Mouse (Mus musculus) lung, postnatal 14 days (tissue): Measurements from ENCODE around the gene Pml.
"Not testable (repeated sequence)": the region's sequence is repeated elsewhere in the genome, so short reads cannot be mapped to it uniquely, and the experiment has no call there.

Source experiments
- DNase-seq: peaks from one replicate; pipeline ENCODE4 v3.0.0; 2021

Gene Pml

DNA sequence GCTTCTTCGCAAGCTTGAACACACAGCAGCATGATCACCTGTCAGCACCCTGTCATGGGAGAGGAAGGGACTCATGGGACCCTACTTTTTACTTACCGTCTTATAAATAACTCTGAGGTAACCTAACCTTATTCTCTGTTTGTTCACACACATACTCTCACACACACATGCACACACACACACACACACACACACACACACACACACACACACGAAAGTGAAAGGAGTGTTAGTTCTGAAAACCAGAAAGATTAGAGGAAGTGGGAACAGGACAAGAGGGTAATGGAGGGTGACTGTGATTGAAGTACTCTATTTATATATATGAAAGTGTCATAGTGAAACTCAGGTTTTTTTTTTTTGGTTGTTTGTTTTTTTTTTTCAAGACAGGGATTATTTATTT lies 21.5 kb upstream of the Pml start:
- no peak for DNase-seq

GRCm38 (mm10) chr9:58270081-58270480 lies 20.5 kb upstream of the Pml start:
- no peak for DNase-seq

- DNase-seq, result peak; percentile 76
Observed at GRCm38 (mm10) chr9:58268384-58269313, 19.1 kb upstream of the Pml start.

DNA sequence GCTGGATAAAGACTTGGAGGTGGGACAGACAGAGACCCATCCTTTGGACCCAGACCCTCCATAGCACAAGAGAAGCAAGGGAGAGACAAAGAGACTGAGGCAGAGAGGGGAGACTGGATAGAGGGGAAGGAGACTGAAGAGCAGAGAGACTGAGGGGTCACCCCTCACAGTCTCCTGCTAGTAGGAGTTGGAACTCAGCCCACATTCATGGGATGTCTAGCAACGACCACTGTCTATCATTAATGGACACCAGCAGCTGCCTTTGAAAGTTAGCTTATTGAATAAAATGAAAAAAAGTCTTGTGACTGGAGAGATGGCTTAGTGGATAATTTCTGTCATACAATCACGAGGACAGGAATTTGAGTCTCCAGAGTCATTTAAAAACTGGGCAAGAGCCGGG lies 17.5 kb upstream of the Pml start:
- DNase-seq, result no peak

DNA sequence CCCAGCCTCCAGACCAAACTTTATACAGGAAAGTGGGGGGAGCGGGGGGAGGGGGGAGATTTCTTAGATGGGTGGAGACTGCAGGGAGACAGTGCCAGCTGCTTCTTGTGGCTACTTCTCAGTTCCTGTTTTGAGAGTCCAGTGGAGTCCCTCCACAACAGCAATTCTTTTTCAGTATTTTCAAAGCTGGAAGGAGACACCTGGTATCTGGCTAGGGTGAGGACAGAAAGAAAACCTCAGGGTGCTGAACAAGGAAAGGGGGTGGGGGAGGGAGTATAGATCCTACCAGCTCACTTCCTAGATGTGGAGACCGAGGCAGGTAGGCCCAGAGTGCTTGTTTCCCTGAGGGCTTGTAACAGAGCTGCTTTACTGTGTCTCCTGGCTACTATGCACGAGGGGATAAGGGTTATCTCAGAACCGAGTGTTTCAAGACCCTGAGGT lies 17.0 kb upstream of the Pml start:
- peak; percentile 43 for DNase-seq

DNA sequence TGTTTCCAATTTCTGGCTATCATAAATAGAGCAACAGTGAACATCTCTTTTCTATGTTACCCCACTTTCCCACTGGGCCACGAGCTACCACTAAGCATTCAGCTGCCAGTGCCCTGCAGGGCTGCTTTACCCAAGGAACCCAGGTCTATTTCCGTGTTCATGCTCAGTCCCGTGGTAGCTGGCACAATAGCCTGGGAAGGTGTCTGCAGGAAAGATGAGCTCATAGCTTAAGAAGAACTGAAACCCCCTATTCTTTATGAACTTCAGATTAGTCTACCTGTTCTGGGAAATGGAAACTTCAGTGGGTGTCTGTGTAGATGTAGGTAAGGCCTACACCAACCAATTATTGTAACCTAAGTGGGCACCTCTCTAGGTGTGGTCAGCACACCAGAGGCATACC lies 15.8 kb upstream of the Pml start:
- DNase-seq, result no peak

- no peak for DNase-seq
Observed at GRCm38 (mm10) chr9:58262507-58262906, 12.9 kb upstream of the Pml start.

DNA sequence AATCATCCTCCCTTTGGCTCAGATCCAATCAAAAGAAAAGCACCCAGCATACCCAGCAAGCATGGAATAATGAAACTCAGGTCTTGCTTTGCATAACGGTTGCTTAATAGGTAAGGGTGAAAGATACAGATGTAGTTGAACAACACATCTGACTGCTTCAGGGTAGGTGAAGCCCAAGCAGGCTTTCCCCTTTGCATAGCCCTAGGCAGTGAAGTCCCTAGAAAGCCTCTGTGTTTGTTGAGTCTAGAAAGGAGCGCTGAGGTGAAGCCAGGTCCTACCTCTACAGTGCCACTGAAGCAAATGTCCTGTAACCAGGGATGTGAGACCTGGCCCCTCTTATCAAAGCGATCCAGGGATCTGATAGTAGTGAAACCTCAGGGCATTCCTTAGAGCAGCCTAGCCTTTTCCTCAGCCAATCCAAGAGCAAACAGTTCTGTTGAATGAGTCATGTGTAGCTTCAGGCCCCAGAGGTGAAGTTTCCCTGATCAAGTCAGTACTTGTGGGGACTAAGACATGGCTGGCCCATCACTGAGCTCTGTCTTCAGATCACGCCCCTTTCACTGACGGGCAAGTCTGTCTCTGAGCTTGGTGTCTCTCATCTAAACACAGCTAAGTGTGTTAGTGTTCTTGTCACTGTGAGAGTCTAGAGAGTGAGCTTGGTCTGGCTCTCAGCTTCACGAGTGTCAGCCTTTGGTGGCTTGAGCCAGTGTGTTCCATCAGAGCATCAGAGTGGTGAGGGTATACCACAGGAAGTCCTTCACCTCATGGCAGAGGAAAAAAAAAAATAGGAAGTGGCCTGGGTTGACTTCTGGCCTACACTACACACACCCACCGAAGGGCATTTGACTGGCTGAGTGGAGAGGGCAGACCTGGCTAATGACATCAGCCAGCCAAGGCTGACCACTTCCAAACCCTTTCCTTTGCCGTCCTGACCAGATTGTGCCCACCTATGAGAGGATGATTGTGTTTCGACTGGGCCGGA lies 6.4 kb upstream of the Pml start:
- no peak for DNase-seq

DNA sequence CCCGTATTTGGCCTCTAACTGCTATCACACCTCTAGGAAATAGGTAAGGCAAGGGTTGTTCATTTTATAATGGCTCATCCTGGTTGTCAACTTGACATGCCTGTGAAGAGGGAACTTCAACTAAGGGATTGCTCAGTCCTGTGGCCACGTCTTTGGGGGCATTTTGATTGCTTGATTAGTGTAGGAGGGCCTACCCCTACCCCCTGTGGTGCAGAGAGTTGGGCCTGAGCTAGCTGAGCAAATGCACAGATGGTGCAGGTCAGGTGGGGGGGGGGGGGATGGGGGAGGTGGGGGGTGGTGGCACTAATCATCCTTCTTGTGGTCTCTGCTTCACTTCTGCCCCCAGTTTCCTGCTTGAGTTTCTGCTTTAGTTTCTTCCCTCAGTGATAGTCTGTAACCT lies 5.5 kb upstream of the Pml start:
- no peak for DNase-seq

- not testable (repeated sequence) for DNase-seq
Observed at GRCm38 (mm10) chr9:58253805-58254122, 4.2 kb upstream of the Pml start.

DNA sequence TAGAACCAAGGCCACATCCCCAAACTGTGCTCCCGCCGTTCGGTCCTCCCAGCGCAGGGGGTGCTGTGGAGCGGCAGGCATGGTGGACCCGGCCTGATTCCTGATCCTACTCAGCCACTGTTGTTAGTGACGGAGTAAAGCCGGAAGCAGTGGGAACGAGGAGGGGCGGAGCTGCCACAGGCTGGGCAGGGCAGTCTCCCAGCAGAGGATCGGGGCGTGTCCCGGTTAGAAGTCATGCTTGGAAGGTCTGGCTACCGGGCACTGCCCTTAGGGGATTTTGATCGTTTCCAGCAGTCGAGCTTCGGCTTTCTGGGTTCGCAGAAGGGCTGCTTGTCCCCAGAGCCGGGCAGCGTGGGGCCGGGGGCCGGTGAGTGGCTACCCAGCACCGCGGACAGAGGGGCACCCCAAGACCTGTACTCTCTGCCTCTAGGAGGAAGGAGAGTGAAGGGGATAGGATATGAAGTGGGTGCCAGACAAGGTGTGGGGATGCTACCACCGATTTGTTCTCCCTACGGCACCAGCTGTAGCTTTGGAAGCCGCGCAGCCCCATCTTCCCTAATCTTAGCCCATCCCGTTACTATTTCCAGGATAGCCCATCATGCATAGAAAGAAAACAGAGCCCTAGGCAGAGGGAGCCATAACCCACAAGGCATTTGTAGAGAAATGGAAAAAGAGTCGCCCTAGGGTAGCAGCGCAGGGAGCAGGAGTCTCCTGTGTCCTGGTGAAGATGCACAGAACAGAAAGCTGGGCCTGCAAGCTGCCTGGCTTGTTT lies 3.6 kb upstream of the Pml start, which contains the start of gene Stoml1:
TSS of gene Stoml1 (plus strand) at position 132 of the 772 bp plus-strand sequence.
- DNase-seq, result peak; percentile 96

DNA sequence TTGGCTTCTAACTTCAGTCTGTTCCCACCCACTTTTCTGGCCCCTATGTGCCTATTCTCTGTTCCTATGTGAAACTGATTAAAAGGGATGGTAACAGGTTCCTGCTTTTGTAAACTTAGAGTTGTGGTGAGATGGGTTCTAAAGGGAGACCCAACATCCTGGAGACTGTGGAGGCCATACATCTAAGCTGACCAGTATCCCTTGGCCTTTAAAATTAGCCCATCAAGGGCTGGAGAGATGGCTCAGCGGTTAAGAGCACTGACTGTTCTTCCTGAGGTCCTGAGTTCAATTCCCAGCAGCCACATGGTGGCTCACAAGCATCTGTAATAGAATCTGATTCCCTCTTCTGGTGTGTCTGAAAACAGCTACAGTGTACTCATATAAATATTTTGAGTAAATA lies 1.1 kb upstream of the Pml start:
- DNase-seq, result not testable (repeated sequence)

DNA sequence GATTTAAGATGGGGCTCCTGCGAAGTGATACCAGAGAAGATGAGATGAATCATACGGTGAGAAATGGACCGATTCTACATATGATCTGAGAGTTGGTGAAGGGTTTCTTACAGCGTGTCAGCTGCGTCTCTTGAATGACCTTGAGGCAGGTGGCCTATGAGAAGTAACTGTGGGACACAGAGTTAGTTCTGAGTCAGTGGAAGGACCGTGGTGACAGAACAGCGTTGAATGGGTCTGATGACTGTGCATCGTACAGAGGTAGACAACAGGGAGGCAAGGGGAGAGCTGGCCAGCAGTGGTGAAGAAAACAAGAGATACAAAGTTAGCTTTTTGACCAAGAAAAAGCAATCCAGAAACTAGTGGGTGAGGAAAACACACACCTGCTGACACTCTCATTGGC lies 736 bp upstream of the Pml start:
- no peak for DNase-seq

- no peak for DNase-seq
Observed at GRCm38 (mm10) chr9:58248746-58249413, 706 bp downstream of the Pml start.

DNA sequence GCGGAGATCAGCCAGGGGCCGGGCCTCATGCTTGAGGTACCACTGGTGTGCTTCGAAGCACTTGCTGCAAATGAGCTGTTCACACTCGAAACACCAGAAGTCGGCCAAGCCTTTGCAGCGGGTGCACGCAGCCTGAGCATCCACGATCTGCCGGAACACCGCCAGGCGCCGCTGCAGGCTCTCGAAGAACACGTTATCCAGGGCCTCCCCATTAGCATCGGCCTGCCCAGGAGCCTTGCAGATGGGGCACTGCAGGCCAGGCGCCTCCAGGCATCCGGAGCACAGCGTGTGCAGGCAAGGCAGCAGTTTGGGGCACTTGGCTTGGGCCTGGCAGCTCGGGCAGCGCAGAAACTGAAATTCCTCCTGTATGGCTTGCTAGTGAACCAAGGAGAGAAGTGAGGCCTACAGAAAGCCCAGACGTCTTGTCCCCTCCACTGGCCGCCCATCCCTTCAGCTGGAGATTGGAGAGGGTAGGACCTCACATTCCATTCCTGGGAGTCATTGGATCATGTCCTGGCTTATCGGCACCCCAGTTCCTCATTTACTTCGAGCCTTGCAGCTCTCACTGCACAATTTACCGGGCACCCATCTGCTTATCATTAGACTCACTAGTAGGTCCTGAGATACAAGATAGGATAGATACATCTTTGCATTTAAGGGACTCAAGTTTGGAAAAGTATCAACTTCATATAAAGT lies 2.4 kb downstream of the Pml start:
- DNase-seq, result peak; percentile 86

GRCm38 (mm10) chr9:58246083-58246591 lies 3.4 kb downstream of the Pml start:
- no peak for DNase-seq

- DNase-seq, result no peak
Observed at GRCm38 (mm10) chr9:58243696-58244095, 5.9 kb downstream of the Pml start.

DNA sequence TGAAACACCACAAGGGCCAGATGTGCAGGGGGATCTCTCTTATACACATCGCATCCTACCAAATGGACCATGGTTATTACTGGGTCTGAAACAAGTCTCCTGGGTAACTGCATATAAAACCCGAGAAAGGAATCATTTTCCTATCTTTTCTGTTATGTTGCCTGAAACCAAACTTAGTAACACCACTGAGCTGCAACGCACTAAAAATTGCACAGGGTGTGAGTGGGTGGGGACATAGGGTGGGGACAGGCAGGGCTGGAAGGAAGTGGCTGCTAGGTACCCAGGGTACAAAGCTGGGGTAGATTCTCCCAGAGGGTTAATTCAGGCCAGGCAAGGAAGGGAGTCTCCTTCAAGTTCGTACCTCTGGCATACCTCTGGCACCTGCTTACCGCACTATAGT lies 6.9 kb downstream of the Pml start:
- no peak for DNase-seq

DNA sequence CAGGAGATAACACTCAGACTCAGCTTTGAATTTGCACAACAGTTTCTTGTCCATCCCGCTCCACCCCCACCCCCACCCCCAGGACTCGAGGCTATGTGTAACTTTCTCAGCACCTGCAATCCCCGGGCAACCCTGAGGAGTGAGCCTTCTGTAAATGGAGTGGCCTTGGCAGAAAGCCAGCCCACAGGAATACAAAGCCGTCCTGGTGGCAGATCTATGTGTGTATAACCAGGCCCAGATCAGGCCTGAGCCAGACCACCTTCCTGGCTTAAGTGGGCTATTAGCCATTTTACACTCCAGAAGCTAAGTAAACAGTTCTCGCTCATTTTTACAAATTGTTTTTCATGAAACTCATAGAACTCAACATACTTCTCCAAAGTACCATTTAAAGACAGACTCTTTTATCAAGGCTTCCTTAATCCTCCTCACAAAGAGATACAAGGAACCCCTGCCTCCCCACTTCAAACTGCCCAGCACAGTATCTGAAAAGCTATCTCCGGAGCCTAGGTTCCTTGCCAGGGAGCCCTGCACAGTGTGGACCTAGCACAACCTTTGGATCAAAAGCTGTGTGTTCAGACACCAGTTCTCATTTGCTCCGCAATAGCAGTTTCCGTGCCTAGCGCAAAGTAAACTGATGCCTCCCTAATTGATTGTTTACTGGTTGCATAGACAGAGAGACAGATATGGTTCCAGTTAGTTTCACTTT lies 7.7 kb downstream of the Pml start:
- peak; percentile 66 for DNase-seq

- DNase-seq, result no peak
Observed at GRCm38 (mm10) chr9:58234502-58235015, 15.0 kb downstream of the Pml start.
